Mouse (Mus musculus) erythroblast, embryonic 14.5 days (primary cell): ENCODE data around the gene Traf2. TPM values are rescaled to one million over a fixed set of nuclear protein-coding genes. Genes with fewer than 3 reads are reported as not detected.

Experiments used
- H3K27me3 ChIP-seq: 2 replicates; pipeline ENCODE4 v1.6.1; 2012; ENCODE audit warnings: inconsistent platforms; ENCODE audit not compliant: control insufficient read depth
- H3K36me3 ChIP-seq: 2 replicates; pipeline ENCODE4 v1.6.1; 2012; ENCODE audit warnings: mild to moderate bottlenecking, inconsistent platforms; ENCODE audit not compliant: control insufficient read depth
- H3K4me1 ChIP-seq: 2 replicates; pipeline ENCODE4 v1.6.1; 2012; ENCODE audit warnings: inconsistent platforms; ENCODE audit not compliant: control insufficient read depth
- H3K4me3 ChIP-seq: replicated peaks from 2 replicates; pipeline ENCODE3; 2012; ENCODE audit warnings: moderate library complexity, mild to moderate bottlenecking, inconsistent platforms
- H3K9me3 ChIP-seq: 2 replicates; pipeline ENCODE4 v1.6.1; 2012; ENCODE audit warnings: low read length, inconsistent platforms, mixed read lengths; ENCODE audit not compliant: control insufficient read depth
- GATA1 ChIP-seq: IDR thresholded peaks from 2 replicates; pipeline ENCODE4 v1.6.1; 2012; ENCODE audit warnings: low read length, inconsistent platforms, mixed read lengths
- TAL1 ChIP-seq: IDR thresholded peaks from 3 replicates; pipeline ENCODE4 v1.6.1; 2012; ENCODE audit warnings: low read length, inconsistent platforms, mixed read lengths
- polyA plus RNA-seq: library from polyadenylated mRNA; stranded (reverse); fragments of >175 nt; gene quantifications from 2 replicates; pipeline ENCODE4 v1.2.3, GENCODE M21; 2012

Traf2 gene
- polyA plus RNA-seq, 1 experiment, result 0.84 TPM

GRCm38 (mm10) chr2:25487965-25488670 lies 58.6 kb downstream of the Traf2 start:
- Histone ChIP-seq H3K36me3 (no peaks in the 10 kb centered on the region), H3K9me3 (no peaks in the 10 kb centered on the region), H3K27me3 (no peaks in the 10 kb centered on the region), H3K4me3 (peak overlapping the region; percentile 22), H3K4me1 (peaks cover 58% of the 10 kb centered on the region)
- TF ChIP-seq GATA1 (no peak), TAL1 (no peak)

- H3K9me3 ChIP-seq, result no peaks in the 10 kb centered on the region
- peaks cover 53% of the 10 kb centered on the region for H3K4me1 ChIP-seq
- TF ChIP-seq TAL1, result no peak
- no peak for TF ChIP-seq GATA1
- H3K4me3 ChIP-seq, result no peak overlapping the region
- H3K36me3 ChIP-seq, result no peaks in the 10 kb centered on the region
- no peaks in the 10 kb centered on the region for H3K27me3 ChIP-seq
Observed at GRCm38 (mm10) chr2:25484901-25485647, 61.7 kb downstream of the Traf2 start.

DNA sequence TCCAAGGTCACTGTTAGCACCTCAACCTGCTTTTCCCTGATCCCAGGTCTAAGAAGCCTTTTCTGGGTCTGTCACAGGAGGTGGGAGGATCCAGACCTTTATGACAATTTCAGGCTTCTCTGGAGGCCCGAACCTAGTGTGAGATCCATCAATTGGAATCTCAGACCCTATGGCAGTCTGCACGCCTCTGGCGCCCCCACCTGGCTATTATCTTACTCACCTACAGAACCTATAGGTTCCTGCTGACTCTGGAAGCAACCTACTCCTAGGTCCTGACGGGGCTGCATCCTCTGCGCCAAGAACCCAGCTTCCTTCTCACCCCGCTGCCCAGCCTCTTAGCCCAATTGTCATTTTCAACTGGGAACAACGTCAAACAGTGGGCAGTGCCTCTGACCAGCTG lies 63.8 kb downstream of the Traf2 start:
- H3K4me3 ChIP-seq, result no peak overlapping the region
- H3K4me1 ChIP-seq, result peaks cover 33% of the 10 kb centered on the region
- no peaks in the 10 kb centered on the region for H3K27me3 ChIP-seq
- no peaks in the 10 kb centered on the region for H3K9me3 ChIP-seq
- no peaks in the 10 kb centered on the region for H3K36me3 ChIP-seq
- no peak for TF ChIP-seq GATA1
- TF ChIP-seq TAL1, result no peak

DNA sequence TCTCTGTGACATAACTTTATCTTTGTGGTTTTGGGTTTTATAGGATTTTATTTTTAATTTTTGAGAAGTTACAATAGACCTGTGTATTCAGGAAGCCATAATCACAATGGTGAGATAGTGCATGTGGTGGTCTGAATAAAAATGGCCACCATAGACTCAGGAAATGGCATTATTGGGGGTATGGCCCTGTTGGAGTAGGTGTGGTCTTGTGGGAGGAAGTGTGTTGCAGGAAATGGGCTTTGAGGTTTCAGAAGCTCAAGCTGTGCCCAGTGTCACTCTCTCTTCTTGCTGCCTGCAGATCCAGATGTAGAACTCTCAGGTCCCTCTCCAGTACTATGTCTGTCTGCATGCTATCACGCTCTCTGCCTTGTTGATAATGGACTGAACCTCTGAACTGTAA lies 66.2 kb downstream of the Traf2 start:
- Histone ChIP-seq H3K36me3 (no peaks in the 10 kb centered on the region), H3K27me3 (no peaks in the 10 kb centered on the region), H3K4me1 (peaks cover 10% of the 10 kb centered on the region), H3K9me3 (no peaks in the 10 kb centered on the region), H3K4me3 (no peak overlapping the region)
- TF ChIP-seq TAL1 (no peak), GATA1 (no peak)

GRCm38 (mm10) chr2:25479551-25480311 lies 67.0 kb downstream of the Traf2 start:
- Histone ChIP-seq H3K27me3 (no peaks in the 10 kb centered on the region), H3K4me3 (no peak overlapping the region), H3K36me3 (no peaks in the 10 kb centered on the region), H3K9me3 (no peaks in the 10 kb centered on the region), H3K4me1 (peaks cover 3% of the 10 kb centered on the region; the same call in 1 of the 2 replicates)
- TF ChIP-seq GATA1 (no peak), TAL1 (no peak)

GRCm38 (mm10) chr2:25477967-25478675 lies 68.6 kb downstream of the Traf2 start:
- Histone ChIP-seq H3K4me1 (no peaks in the 10 kb centered on the region), H3K4me3 (no peak overlapping the region), H3K9me3 (no peaks in the 10 kb centered on the region), H3K27me3 (no peaks in the 10 kb centered on the region), H3K36me3 (no peaks in the 10 kb centered on the region)
- TF ChIP-seq TAL1 (no peak), GATA1 (no peak)

DNA sequence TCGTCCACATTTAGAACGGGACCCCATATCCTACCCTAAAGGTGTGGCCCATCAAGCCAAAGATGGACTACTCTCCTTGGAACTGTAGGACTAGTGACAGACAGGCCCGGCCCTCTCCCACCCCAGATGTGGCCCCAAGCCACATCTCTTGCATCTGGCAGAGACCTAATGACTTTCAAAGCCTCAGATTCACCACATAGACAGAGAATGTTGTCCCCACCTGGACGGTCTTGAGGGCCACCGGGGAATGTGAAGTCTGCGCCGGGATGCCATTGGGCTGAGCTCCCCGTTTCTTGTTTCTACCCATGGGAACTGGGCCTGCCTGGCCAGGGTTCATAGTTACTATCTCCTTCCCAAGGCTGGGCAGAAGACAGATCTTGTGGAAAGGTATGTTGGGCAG lies 69.2 kb downstream of the Traf2 start:
- no peaks in the 10 kb centered on the region for H3K27me3 ChIP-seq
- H3K36me3 ChIP-seq, result no peaks in the 10 kb centered on the region
- TF ChIP-seq TAL1 (no peak), GATA1 (no peak)
- H3K4me1 ChIP-seq, result no peaks in the 10 kb centered on the region
- no peaks in the 10 kb centered on the region for H3K9me3 ChIP-seq
- no peak overlapping the region for H3K4me3 ChIP-seq

GRCm38 (mm10) chr2:25472550-25472949 lies 74.2 kb downstream of the Traf2 start:
- TF ChIP-seq GATA1 (no peak), TAL1 (no peak)
- no peaks in the 10 kb centered on the region for H3K27me3 ChIP-seq
- no peaks in the 10 kb centered on the region for H3K4me1 ChIP-seq
- no peaks in the 10 kb centered on the region for H3K36me3 ChIP-seq
- no peaks in the 10 kb centered on the region for H3K9me3 ChIP-seq
- no peak overlapping the region for H3K4me3 ChIP-seq

GRCm38 (mm10) chr2:25469969-25470368 lies 76.8 kb downstream of the Traf2 start, which contains the start of gene Ptgds:
Gene Ptgds, minus strand, starts transcription at chr2:25470046.
- Histone ChIP-seq H3K9me3 (no peaks in the 10 kb centered on the region), H3K36me3 (no peaks in the 10 kb centered on the region), H3K27me3 (no peaks in the 10 kb centered on the region), H3K4me1 (peaks cover 2% of the 10 kb centered on the region), H3K4me3 (no peak within 1 kb of the TSS)
- no peak for TF ChIP-seq TAL1
- TF ChIP-seq GATA1, result no peak
